Mouse (Mus musculus) neural tube, embryonic 13.5 days (tissue): ENCODE results near the gene E130308A19Rik. TPM values are rescaled to one million over a fixed set of nuclear protein-coding genes. Genes with fewer than 3 reads are reported as not detected.
"Not testable (repeated sequence)": the region's sequence is repeated elsewhere in the genome, so short reads cannot be mapped to it uniquely, and the experiment has no call there.

Source experiments
- ATAC-seq: fragments of 200-750 bp; cut with Nextera tagmentation; 2 replicates; pipeline ENCODE4 v1.8.0; 2017; ENCODE audit warnings: low read depth, mild to moderate bottlenecking, moderate TSS enrichment, moderate library complexity
- H3K27ac ChIP-seq: fragments of 300-500 bp; sonication (generic); replicated peaks from 2 replicates; pipeline ENCODE4 v1.5.1; 2015; ENCODE audit warnings: moderate library complexity, mild to moderate bottlenecking, inconsistent platforms
- H3K27me3 ChIP-seq: fragments of 300-500 bp; sonication (generic); 2 replicates; pipeline ENCODE4 v1.6.1; 2015; ENCODE audit warnings: mild to moderate bottlenecking, inconsistent platforms
- H3K36me3 ChIP-seq: fragments of 300-500 bp; sonication (generic); 2 replicates; pipeline ENCODE4 v1.6.1; 2015; ENCODE audit warnings: mild to moderate bottlenecking, inconsistent platforms
- H3K4me1 ChIP-seq: fragments of 300-500 bp; sonication (generic); replicated peaks from 2 replicates; pipeline ENCODE4 v1.6.1; 2015; ENCODE audit warnings: inconsistent platforms
- H3K4me2 ChIP-seq: fragments of 300-500 bp; sonication (generic); 2 replicates; pipeline ENCODE4 v1.6.1; 2015; ENCODE audit warnings: inconsistent platforms, mild to moderate bottlenecking, moderate library complexity
- H3K4me3 ChIP-seq: fragments of 300-500 bp; sonication (generic); 2 replicates; pipeline ENCODE4 v1.5.1; 2015; ENCODE audit warnings: mild to moderate bottlenecking, inconsistent platforms
- H3K9ac ChIP-seq: fragments of 300-500 bp; sonication (generic); 2 replicates; pipeline ENCODE4 v1.6.1; 2015; ENCODE audit warnings: moderate library complexity, mild to moderate bottlenecking, inconsistent platforms
- H3K9me3 ChIP-seq: fragments of 300-500 bp; sonication (generic); 2 replicates; pipeline ENCODE4 v1.6.1; 2016; ENCODE audit warnings: inconsistent platforms
- WGBS: fragments of 180-500 bp; shearing (Covaris S2); methylation state at CpG from one replicate; pipeline ENCODE4 v1.1.7; 2015; 5-methylcytosine and 5-hydroxymethylcytosine counted together
- polyA plus RNA-seq: library from polyadenylated mRNA; unstranded; fragments of >200 nt; fragmentation: Nextera tagmentation; extraction: Ambion mirVana; gene quantifications from 2 replicates; pipeline ENCODE4 v1.2.1, GENCODE M21; 2015

E130308A19Rik gene
- polyA plus RNA-seq, 1 experiment from 2014 or later, result 60.5 TPM

GRCm38 (mm10) chr4:59782853-59783684 lies 157.1 kb downstream of the E130308A19Rik start:
- Histone ChIP-seq H3K9ac (peak overlapping the region; percentile 82), H3K4me3 (peak overlapping the region; percentile 97), H3K27me3 (no peaks in the 10 kb centered on the region), H3K4me2 (peak overlapping the region; percentile 89), H3K4me1 (peaks cover 19% of the 10 kb centered on the region), H3K9me3 (no peaks in the 10 kb centered on the region), H3K36me3 (no peaks in the 10 kb centered on the region), H3K27ac (peak overlapping the region; percentile 72)
- under 1% methylated on average over 47 of the region's 47 CpGs for WGBS
- peak; percentile 77 for ATAC-seq

- no peaks in the 10 kb centered on the region for H3K36me3 ChIP-seq
- H3K4me3 ChIP-seq, result peak overlapping the region; percentile 97
- H3K27me3 ChIP-seq, result no peaks in the 10 kb centered on the region
- no peaks in the 10 kb centered on the region for H3K9me3 ChIP-seq
- WGBS, result 1% methylated on average over 36 of the region's 36 CpGs
- peak overlapping the region; percentile 82 for H3K9ac ChIP-seq
- ATAC-seq, result peak; percentile 96
- H3K4me2 ChIP-seq, result peak overlapping the region; percentile 89
- H3K27ac ChIP-seq, result peak overlapping the region; percentile 72
- peaks cover 19% of the 10 kb centered on the region for H3K4me1 ChIP-seq
Measured at GRCm38 (mm10) chr4:59783685-59784279, 157.8 kb downstream of the E130308A19Rik start.

GRCm38 (mm10) chr4:59785412-59785811 lies 159.4 kb downstream of the E130308A19Rik start:
- no peak overlapping the region for H3K27ac ChIP-seq
- no peaks in the 10 kb centered on the region for H3K36me3 ChIP-seq
- H3K4me2 ChIP-seq, result no peak overlapping the region
- H3K4me3 ChIP-seq, result no peak overlapping the region
- H3K9ac ChIP-seq, result no peak overlapping the region
- ATAC-seq, result no peak
- H3K4me1 ChIP-seq, result peaks cover 16% of the 10 kb centered on the region
- WGBS, result 41% methylated on average over 2 of the region's 2 CpGs
- H3K27me3 ChIP-seq, result no peaks in the 10 kb centered on the region
- H3K9me3 ChIP-seq, result no peaks in the 10 kb centered on the region

GRCm38 (mm10) chr4:59786661-59787060 lies 160.7 kb downstream of the E130308A19Rik start:
- Histone ChIP-seq H3K27me3 (no peaks in the 10 kb centered on the region), H3K36me3 (no peaks in the 10 kb centered on the region), H3K9ac (no peak overlapping the region), H3K27ac (no peak overlapping the region), H3K4me2 (no peak overlapping the region), H3K4me3 (no peak overlapping the region), H3K9me3 (no peaks in the 10 kb centered on the region), H3K4me1 (peaks cover 13% of the 10 kb centered on the region)
- no peak for ATAC-seq
- WGBS, result under 1% methylated on average over 7 of the region's 7 CpGs

GRCm38 (mm10) chr4:59787126-59787525 lies 161.1 kb downstream of the E130308A19Rik start:
- H3K36me3 ChIP-seq, result no peaks in the 10 kb centered on the region
- no peak overlapping the region for H3K4me3 ChIP-seq
- no peak for ATAC-seq
- H3K27ac ChIP-seq, result no peak overlapping the region
- H3K9me3 ChIP-seq, result no peaks in the 10 kb centered on the region
- no peaks in the 10 kb centered on the region for H3K27me3 ChIP-seq
- H3K4me2 ChIP-seq, result no peak overlapping the region
- peaks cover 9% of the 10 kb centered on the region for H3K4me1 ChIP-seq
- 68% methylated on average over 6 of the region's 6 CpGs for WGBS
- no peak overlapping the region for H3K9ac ChIP-seq

- H3K9me3 ChIP-seq, result no peaks in the 10 kb centered on the region
- H3K4me2 ChIP-seq, result no peak overlapping the region
- H3K27me3 ChIP-seq, result no peaks in the 10 kb centered on the region
- no peak overlapping the region for H3K27ac ChIP-seq
- H3K9ac ChIP-seq, result no peak overlapping the region
- no peak overlapping the region for H3K4me3 ChIP-seq
- no peaks in the 10 kb centered on the region for H3K4me1 ChIP-seq
- no peaks in the 10 kb centered on the region for H3K36me3 ChIP-seq
- ATAC-seq, result no peak
Measured at GRCm38 (mm10) chr4:59789015-59789414, 163.0 kb downstream of the E130308A19Rik start.

GRCm38 (mm10) chr4:59793626-59794025 lies 167.6 kb downstream of the E130308A19Rik start:
- not testable (repeated sequence) for H3K9me3 ChIP-seq, H3K4me1 ChIP-seq, ATAC-seq, H3K36me3 ChIP-seq, H3K4me3 ChIP-seq, H3K4me2 ChIP-seq, H3K9ac ChIP-seq, H3K27me3 ChIP-seq, H3K27ac ChIP-seq
- 80% methylated on average over 2 of the region's 2 CpGs for WGBS

GRCm38 (mm10) chr4:59794116-59794515 lies 168.1 kb downstream of the E130308A19Rik start:
- Histone ChIP-seq H3K4me1 (no peaks in the 10 kb centered on the region), H3K9ac (no peak overlapping the region), H3K4me3 (no peak overlapping the region), H3K4me2 (no peak overlapping the region), H3K9me3 (no peaks in the 10 kb centered on the region), H3K27ac (no peak overlapping the region), H3K27me3 (no peaks in the 10 kb centered on the region), H3K36me3 (no peaks in the 10 kb centered on the region)
- no peak for ATAC-seq
- WGBS, result 71% methylated on average over 2 of the region's 2 CpGs

GRCm38 (mm10) chr4:59795788-59796455 lies 169.9 kb downstream of the E130308A19Rik start:
- H3K4me3 ChIP-seq, result no peak overlapping the region
- ATAC-seq, result no peak
- 85% methylated on average over 2 of the region's 2 CpGs for WGBS
- no peaks in the 10 kb centered on the region for H3K9me3 ChIP-seq
- H3K4me1 ChIP-seq, result no peaks in the 10 kb centered on the region
- no peaks in the 10 kb centered on the region for H3K27me3 ChIP-seq
- no peak overlapping the region for H3K9ac ChIP-seq
- H3K27ac ChIP-seq, result no peak overlapping the region
- H3K4me2 ChIP-seq, result no peak overlapping the region
- H3K36me3 ChIP-seq, result no peaks in the 10 kb centered on the region

GRCm38 (mm10) chr4:59800181-59800580 lies 174.2 kb downstream of the E130308A19Rik start:
- 83% methylated on average over 5 of the region's 5 CpGs for WGBS
- Histone ChIP-seq H3K9ac (no peak overlapping the region), H3K9me3 (no peaks in the 10 kb centered on the region), H3K4me2 (no peak overlapping the region), H3K27me3 (no peaks in the 10 kb centered on the region), H3K27ac (no peak overlapping the region), H3K4me3 (no peak overlapping the region), H3K4me1 (peaks cover 6% of the 10 kb centered on the region), H3K36me3 (no peaks in the 10 kb centered on the region)
- no peak for ATAC-seq

GRCm38 (mm10) chr4:59801489-59801888 lies 175.5 kb downstream of the E130308A19Rik start, which contains the start of gene Inip:
Gene Inip, minus strand, starts transcription at chr4:59801589.
- Histone ChIP-seq H3K27me3 (no peaks in the 10 kb centered on the region), H3K27ac (no peak within 1 kb of the TSS), H3K36me3 (no peaks in the 10 kb centered on the region), H3K4me2 (no peak within 1 kb of the TSS), H3K9me3 (no peaks in the 10 kb centered on the region), H3K4me3 (no peak within 1 kb of the TSS), H3K9ac (no peak within 1 kb of the TSS), H3K4me1 (peaks cover 7% of the 10 kb centered on the region)
- no peak for ATAC-seq

- no peaks in the 10 kb centered on the region for H3K27me3 ChIP-seq
- 85% methylated on average over 6 of the region's 6 CpGs for WGBS
- ATAC-seq, result no peak
- H3K36me3 ChIP-seq, result no peaks in the 10 kb centered on the region
- peaks cover 13% of the 10 kb centered on the region for H3K4me1 ChIP-seq
- no peak overlapping the region for H3K9ac ChIP-seq
- H3K27ac ChIP-seq, result no peak overlapping the region
- H3K4me2 ChIP-seq, result no peak overlapping the region
- H3K9me3 ChIP-seq, result no peaks in the 10 kb centered on the region
- no peak overlapping the region for H3K4me3 ChIP-seq
Measured at GRCm38 (mm10) chr4:59802107-59802506, 176.1 kb downstream of the E130308A19Rik start.
